Mouse (Mus musculus): ENCODE results near the gene Tk1. TPM values are rescaled to one million over a fixed set of nuclear protein-coding genes. Genes with fewer than 3 reads are reported as not detected.

The Tk1 gene
- polyA plus RNA-seq, 1 experiment from 2014 or later, result 150 TPM

DNA sequence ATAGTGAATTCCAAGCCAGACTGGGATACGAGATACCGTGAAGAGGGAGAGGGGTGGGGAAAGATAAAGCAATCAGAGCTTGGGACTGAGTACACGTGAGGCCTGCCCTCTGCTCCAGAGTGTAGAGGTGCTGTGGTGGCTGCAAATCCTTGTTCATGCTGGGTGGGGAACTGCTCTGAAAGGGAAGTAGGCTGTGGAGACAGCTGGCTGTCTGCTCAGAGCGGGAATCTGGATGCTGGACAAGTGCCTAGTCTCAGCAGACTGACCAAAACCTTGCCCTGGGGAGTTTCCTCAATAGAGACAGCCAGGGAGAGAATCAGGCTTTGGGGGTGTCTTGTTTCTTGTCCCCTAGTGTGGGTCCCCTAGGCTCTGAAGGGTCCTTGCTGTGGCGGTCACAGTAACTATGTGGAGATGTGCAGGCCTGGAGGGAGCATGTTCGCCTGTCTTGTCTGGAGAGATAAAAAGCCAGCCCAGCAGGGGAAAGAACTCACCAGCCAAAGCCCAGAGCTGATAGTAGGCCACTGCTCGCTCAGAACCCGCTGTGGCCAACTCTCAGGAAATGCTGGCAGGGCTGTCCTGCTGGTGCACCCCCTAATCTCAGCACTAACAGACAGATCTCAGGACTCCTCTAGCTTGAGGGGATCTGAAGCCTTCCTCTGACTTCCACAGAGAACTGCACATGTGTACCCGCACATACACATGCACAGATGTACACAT is 3.2 kb upstream of the Tk1 start:
- Histone ChIP-seq H3K4me3 (no peak overlapping the region), H3K9me3 (no peaks in the 10 kb centered on the region), H3K36me3 (no peaks in the 10 kb centered on the region), H3K9ac (0 out of 2 replicates have a peak overlapping the region, but pooled peaks have one; percentile 22), H3K4me1 (peaks cover 56% of the 10 kb centered on the region), H3K27ac (peak overlapping the region; percentile 39; the same call in 1 of the 2 replicates), H3K4me2 (no peak overlapping the region), H3K27me3 (no peaks in the 10 kb centered on the region)
- 52% methylated on average over 9 of the region's 9 CpGs for WGBS
- no peak for ATAC-seq (ENCODE audit: insufficient number of reproducible peaks, insufficient read depth, low FRiP score, low TSS enrichment, low read depth)

DNA sequence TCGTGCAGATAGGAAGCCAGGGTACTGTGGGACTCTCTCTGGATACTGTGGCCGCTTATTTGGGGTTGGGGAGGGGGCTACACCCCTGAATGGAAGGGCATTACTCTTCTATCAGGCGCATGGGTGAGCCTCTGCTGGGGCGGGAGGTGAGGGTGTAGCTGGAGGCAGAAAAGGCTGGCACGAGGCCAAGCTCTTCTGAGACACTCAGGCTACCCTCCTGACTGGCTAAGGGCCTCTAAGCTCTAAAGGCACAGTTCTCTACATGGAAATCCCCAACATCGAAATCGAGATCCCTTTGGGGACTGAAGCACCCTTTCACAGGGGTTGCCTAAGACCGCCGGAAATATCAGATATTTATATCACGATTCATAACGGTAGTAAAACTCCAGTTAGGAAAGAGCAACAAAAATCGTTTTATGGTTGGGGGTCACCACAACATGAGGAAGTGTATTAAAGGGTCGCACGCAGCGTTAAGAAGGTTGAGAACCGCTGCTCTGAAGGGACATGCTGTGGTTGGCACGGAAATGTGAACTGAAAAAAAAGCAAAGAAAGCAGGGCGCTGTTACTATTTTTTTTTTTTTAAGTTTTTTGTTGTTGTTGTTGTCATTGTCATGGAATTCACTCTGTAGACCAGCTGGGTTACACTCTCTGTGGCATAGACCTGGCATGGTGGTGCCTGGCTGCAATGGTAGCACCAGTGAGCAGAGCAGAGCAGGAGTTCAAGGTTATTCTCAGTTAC is 2.4 kb upstream of the Tk1 start:
- peaks cover 62% of the 10 kb centered on the region for H3K4me1 ChIP-seq
- no peak overlapping the region for H3K4me3 ChIP-seq
- ATAC-seq (ENCODE audit: insufficient number of reproducible peaks, insufficient read depth, low FRiP score, low TSS enrichment, low read depth), result no peak
- no peak overlapping the region for H3K4me2 ChIP-seq
- H3K27ac ChIP-seq, result peak overlapping the region; percentile 39; the same call in 1 of the 2 replicates
- H3K36me3 ChIP-seq, result peaks cover 2% of the 10 kb centered on the region; the same call in 1 of the 2 replicates
- no peaks in the 10 kb centered on the region for H3K27me3 ChIP-seq
- H3K9ac ChIP-seq, result 0 out of 2 replicates have a peak overlapping the region, but pooled peaks have one; percentile 4
- no peaks in the 10 kb centered on the region for H3K9me3 ChIP-seq
- 72% methylated on average over 18 of the region's 18 CpGs for WGBS

DNA sequence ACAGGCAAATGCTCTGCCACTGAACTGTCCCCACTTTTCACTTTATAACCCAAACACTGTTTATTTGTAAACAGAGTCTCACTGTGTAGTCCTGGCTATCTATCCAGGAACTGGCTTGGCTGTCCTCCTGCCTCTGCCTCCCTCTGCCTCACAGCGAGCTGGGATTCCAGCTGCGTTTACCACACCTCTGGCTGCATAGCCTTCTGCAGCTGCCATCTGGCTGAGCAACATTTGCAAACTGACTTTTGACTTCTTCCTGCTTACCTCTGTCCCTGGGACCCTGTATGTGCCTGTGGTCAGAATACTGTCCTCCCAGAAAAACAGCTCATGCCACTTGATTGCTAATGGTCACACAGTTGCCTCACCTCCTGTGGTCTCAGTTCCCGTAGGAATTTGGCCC is 1.5 kb upstream of the Tk1 start:
- no peaks in the 10 kb centered on the region for H3K9me3 ChIP-seq
- WGBS, result 74% methylated on average over 3 of the region's 3 CpGs
- no peak overlapping the region for H3K4me2 ChIP-seq
- peak overlapping the region; percentile 95; the same call in 1 of the 2 replicates for H3K27ac ChIP-seq
- H3K4me3 ChIP-seq, result no peak overlapping the region
- H3K27me3 ChIP-seq, result no peaks in the 10 kb centered on the region
- H3K4me1 ChIP-seq, result peaks cover 70% of the 10 kb centered on the region
- H3K9ac ChIP-seq, result peak overlapping the region; percentile 81; the same call in 1 of the 2 replicates
- ATAC-seq (ENCODE audit: insufficient number of reproducible peaks, insufficient read depth, low FRiP score, low TSS enrichment, low read depth), result no peak
- peaks cover 11% of the 10 kb centered on the region for H3K36me3 ChIP-seq

DNA sequence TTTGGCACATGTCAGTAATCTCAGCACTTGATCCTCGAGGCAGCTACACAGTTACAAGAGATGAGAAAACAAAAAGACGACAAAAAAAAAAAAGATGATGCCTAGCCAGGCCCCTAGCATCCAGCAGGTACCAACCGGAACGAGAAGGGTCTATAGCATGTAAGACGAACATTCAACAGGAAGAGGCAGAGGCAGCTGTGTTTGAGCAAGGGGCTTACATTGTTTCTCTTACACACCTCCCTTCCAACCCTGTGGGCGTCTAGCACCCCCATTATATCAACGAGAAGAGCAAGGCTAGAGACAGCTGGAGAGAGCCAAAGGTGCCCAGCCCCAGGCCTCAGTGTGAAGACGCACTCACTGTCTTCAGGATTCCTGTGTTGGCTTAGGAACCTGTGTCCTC is 1.0 kb upstream of the Tk1 start:
- Histone ChIP-seq H3K4me2 (peak overlapping the region; percentile 86), H3K36me3 (peaks cover 16% of the 10 kb centered on the region), H3K27ac (peak overlapping the region; percentile 95), H3K4me1 (peaks cover 68% of the 10 kb centered on the region), H3K4me3 (no peak overlapping the region), H3K27me3 (no peaks in the 10 kb centered on the region), H3K9me3 (no peaks in the 10 kb centered on the region), H3K9ac (peak overlapping the region; percentile 81; the same call in 1 of the 2 replicates)
- 60% methylated on average over 8 of the region's 8 CpGs for WGBS
- ATAC-seq (ENCODE audit: insufficient number of reproducible peaks, insufficient read depth, low FRiP score, low TSS enrichment, low read depth), result no peak

DNA sequence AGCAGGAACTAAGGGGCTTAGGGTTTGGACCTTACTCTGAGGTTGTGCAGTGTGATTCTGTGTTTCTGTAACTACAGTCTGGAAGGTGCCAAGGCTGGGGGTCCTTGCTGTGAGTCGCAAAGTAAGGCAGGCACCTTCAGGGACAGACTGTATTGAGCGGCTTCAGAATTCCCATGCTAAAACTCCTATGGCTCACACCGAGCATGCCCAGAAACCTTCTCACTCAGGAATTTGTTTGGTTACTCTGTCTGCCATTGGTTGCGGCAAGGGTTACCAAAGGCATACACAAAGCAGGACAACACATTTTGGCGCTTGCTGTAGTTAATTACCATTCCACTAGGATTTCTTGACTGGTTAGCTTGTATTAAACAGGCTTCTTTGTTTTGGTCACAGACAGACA is 272 bp upstream of the Tk1 start:
- Histone ChIP-seq H3K36me3 (peaks cover 23% of the 10 kb centered on the region), H3K4me2 (peak overlapping the region; percentile 86), H3K27ac (peak overlapping the region; percentile 95), H3K27me3 (no peaks in the 10 kb centered on the region), H3K4me1 (peaks cover 68% of the 10 kb centered on the region), H3K9me3 (no peaks in the 10 kb centered on the region), H3K9ac (peak overlapping the region; percentile 81), H3K4me3 (peak overlapping the region; percentile 62)
- under 1% methylated on average over 5 of the region's 5 CpGs for WGBS
- no peak for ATAC-seq (ENCODE audit: insufficient number of reproducible peaks, insufficient read depth, low FRiP score, low TSS enrichment, low read depth)

DNA sequence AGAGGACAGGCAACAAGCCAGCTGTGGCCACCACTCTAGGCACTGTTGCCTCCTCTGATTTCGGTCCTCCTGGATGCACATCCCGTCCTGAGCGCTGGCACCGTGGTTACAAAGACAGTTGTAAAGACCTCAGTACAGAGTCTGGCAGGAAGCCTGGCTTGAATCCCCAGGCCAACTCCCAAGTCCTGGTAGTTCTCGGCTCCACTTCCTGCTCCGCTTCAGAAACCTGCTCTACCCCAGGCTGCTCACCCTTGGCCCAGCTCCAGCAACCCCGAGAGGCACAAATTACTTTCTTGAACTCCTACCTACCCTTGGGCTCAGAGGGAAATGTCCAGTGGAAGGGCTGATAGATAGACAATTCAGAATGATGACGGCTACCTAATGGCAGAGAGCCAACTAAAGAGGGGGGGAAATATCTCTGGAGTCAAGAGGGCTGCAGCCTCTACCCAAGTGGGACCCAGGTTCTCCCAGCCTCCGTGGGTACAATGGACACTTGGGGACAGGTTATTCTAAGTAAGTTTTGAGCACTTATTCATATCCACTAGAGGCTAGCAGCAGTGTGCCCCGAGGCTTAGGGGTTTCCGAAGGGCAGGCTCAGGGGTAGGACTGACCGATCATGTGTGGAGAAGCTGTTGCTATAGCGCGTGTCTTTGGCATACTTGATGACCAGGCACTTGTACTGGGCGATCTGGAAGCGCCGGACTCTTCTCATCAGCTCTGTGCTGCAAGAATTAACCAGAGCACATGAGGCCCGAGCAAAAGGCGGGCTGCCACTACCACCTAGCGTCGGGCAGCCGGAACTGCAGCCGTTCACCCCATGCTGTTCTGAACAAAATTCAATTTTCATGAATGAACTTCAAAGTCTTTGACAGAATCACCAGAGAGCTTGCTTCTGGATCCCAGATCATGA is 1.6 kb downstream of the Tk1 start:
- peak overlapping the region; percentile 62 for H3K4me3 ChIP-seq
- peak overlapping the region; percentile 81 for H3K9ac ChIP-seq
- H3K4me1 ChIP-seq, result peaks cover 66% of the 10 kb centered on the region
- no peak for ATAC-seq (ENCODE audit: insufficient number of reproducible peaks, insufficient read depth, low FRiP score, low TSS enrichment, low read depth)
- H3K27ac ChIP-seq, result 0 out of 2 replicates have a peak overlapping the region, but pooled peaks have one; percentile 33
- peak overlapping the region; percentile 86 for H3K4me2 ChIP-seq
- peaks cover 36% of the 10 kb centered on the region for H3K36me3 ChIP-seq
- H3K27me3 ChIP-seq, result no peaks in the 10 kb centered on the region
- 21% methylated on average over 23 of the region's 23 CpGs for WGBS
- no peaks in the 10 kb centered on the region for H3K9me3 ChIP-seq

DNA sequence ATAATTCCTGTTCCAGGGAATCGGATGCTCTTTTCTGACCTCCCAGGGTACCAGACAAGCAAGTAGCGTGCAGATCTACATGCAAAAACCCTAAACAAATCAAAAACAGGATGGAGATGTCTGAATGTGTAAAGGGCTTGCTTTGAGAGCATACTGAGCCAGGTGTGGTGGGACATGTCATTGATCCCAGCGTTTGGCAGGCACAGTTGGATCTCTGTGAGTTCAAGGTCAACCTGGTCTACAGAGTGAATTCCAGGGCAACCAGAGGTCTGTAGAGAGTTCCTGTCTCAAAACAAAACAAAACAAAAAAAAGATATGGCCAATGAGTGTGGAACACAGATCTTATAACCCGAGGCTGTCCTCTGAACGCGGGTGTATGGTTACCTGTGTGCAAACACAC is 2.5 kb downstream of the Tk1 start:
- Histone ChIP-seq H3K4me2 (no peak overlapping the region), H3K9ac (no peak overlapping the region), H3K9me3 (no peaks in the 10 kb centered on the region), H3K27me3 (no peaks in the 10 kb centered on the region), H3K36me3 (peaks cover 45% of the 10 kb centered on the region), H3K4me3 (0 out of 2 replicates have a peak overlapping the region, but pooled peaks have one; percentile 62), H3K4me1 (peaks cover 57% of the 10 kb centered on the region), H3K27ac (peak overlapping the region; percentile 39; the same call in 1 of the 2 replicates)
- WGBS, result 83% methylated on average over 6 of the region's 6 CpGs
- ATAC-seq (ENCODE audit: insufficient number of reproducible peaks, insufficient read depth, low FRiP score, low TSS enrichment, low read depth), result no peak

DNA sequence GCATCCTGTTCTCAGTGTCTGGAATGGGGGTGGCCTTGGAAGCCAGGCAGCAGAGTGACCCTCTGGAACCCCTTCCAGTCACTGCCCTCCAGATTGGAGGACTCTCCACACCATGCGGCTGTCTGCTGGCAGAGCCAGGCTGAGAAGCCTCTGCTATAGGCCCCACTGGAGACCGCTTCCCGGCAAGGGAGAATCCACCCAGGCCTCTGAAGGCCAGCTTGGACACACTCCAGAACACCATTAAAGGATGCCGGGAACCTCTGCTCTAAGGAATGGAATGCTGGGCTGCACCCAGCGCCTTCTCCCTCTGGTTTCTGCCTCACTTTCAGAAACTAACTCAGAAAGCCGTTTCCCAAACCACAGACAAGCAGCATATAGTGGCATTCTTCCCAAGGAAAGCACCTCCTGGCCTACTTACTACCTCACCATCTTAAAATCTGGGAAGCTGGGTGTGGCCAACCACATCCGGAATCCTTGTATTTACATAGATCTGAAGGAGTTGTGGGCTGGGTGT is 3.1 kb downstream of the Tk1 start:
- peaks cover 51% of the 10 kb centered on the region for H3K4me1 ChIP-seq
- peaks cover 51% of the 10 kb centered on the region for H3K36me3 ChIP-seq

DNA sequence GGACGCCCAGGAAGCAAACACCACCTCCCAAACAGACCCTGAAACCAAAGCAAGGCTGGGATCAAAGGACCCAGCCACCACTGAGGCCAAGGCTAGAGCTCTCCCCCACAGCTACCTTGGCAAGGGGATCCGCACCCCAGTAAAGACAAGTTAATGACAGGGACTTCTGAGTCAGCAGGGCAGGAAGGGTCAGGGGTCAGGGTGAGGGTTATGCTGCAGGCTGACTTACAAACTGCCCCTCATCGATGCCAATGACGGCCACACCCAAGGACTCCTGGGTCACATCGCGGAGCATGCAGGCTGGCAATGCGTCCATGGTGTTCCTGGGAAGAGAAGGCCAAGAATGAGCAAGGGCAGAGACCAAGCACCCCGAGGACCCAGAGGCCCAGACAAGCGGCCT is 4.0 kb downstream of the Tk1 start:
- H3K27me3 ChIP-seq, result no peaks in the 10 kb centered on the region
- ATAC-seq (ENCODE audit: insufficient number of reproducible peaks, insufficient read depth, low FRiP score, low TSS enrichment, low read depth), result no peak
- peaks cover 42% of the 10 kb centered on the region for H3K4me1 ChIP-seq
- no peaks in the 10 kb centered on the region for H3K9me3 ChIP-seq
- peak overlapping the region; percentile 76; the same call in 1 of the 2 replicates for H3K27ac ChIP-seq
- no peak overlapping the region for H3K4me3 ChIP-seq
- no peak overlapping the region for H3K9ac ChIP-seq
- 88% methylated on average over 9 of the region's 9 CpGs for WGBS
- no peak overlapping the region for H3K4me2 ChIP-seq
- peaks cover 60% of the 10 kb centered on the region for H3K36me3 ChIP-seq

More for the DNA sequence above, 3.1 kb downstream of the Tk1 start:
- Histone ChIP-seq H3K4me3 (no peak overlapping the region), H3K4me2 (no peak overlapping the region), H3K27me3 (no peaks in the 10 kb centered on the region), H3K27ac (peak overlapping the region; percentile 76), H3K9me3 (no peaks in the 10 kb centered on the region), H3K9ac (peak overlapping the region; percentile 32; the same call in 1 of the 2 replicates)
- 82% methylated on average over 7 of the region's 7 CpGs for WGBS
- ATAC-seq (ENCODE audit: insufficient number of reproducible peaks, insufficient read depth, low FRiP score, low TSS enrichment, low read depth), result no peak

DNA sequence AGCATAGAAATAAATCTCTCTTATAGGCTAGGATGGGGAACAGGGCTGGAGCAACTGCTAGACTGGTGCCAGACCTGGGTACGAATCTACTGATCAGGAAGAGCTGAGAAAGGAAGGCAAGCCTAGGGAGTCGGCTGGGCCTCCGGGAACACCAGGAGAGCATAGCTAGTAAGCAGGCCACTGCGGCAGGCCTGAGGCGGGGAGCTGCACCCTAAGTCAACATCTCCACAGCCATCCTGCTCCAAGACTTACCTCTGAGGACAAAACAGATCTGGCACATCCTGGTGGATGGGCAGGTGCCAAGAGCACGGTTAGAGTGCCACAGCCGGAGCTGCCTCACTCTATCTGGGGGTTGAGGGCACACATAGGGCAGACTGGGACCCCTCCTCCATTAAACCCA is 5.7 kb downstream of the Tk1 start:
- H3K4me2 ChIP-seq, result no peak overlapping the region
- ATAC-seq (ENCODE audit: insufficient number of reproducible peaks, insufficient read depth, low FRiP score, low TSS enrichment, low read depth), result no peak
- H3K36me3 ChIP-seq, result peaks cover 76% of the 10 kb centered on the region
- H3K9me3 ChIP-seq, result no peaks in the 10 kb centered on the region
- WGBS, result 97% methylated on average over 7 of the region's 7 CpGs
- H3K4me1 ChIP-seq, result peaks cover 30% of the 10 kb centered on the region
- H3K4me3 ChIP-seq, result no peak overlapping the region
- no peak overlapping the region for H3K9ac ChIP-seq
- no peak overlapping the region for H3K27ac ChIP-seq
- no peaks in the 10 kb centered on the region for H3K27me3 ChIP-seq

DNA sequence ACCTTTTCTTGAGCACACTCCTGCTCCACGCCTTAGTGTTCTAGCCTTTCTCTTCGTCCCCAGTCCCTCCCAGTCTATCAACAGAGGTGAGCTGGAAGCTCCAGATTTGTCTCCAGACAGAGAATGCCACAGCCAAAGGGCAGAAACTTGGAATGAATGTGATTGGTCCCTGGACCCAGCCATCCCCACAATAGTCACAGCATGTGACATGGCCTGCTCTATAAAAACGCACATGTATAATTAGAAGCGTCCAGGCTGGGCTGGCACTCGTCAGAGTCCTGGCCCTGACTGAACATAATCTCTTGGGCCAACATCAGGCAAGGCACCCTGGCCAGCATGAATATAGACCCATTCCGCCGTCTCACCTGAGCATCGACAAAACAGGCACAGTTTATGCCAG is 6.8 kb downstream of the Tk1 start:
- H3K9ac ChIP-seq, result no peak overlapping the region
- H3K9me3 ChIP-seq, result no peaks in the 10 kb centered on the region
- ATAC-seq (ENCODE audit: insufficient number of reproducible peaks, insufficient read depth, low FRiP score, low TSS enrichment, low read depth), result no peak
- 79% methylated on average over 8 of the region's 8 CpGs for WGBS
- H3K4me1 ChIP-seq, result peaks cover 19% of the 10 kb centered on the region
- no peak overlapping the region for H3K4me3 ChIP-seq
- no peak overlapping the region for H3K27ac ChIP-seq
- H3K27me3 ChIP-seq, result no peaks in the 10 kb centered on the region
- peaks cover 87% of the 10 kb centered on the region for H3K36me3 ChIP-seq
- H3K4me2 ChIP-seq, result no peak overlapping the region

Data from embryonic facial prominence, embryonic 13.5 days (tissue).